Comparison of ENCODE assay signal across 9 mouse cellular contexts in the genomic region with DNA sequence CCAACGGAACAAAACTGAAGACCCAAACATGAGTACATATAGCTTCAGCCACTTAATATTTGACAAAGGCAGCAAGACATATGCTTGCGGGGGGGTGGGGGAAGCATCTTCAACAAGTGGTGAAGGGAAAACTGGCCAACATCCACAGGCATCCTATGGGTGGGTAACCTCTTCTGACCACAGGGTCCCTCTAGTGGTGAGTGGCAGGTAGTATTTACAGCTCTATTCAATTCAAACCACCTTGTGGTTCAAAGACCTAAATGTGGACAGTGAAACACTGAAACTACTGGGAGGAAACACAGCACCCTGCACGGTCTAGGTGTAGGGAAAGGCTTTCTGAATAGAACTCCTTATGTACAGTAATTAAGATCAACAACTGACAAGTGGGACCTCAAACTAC. TPM values are rescaled to one million over a fixed set of nuclear protein-coding genes. Genes with fewer than 3 reads are reported as not detected.
DNase-seq lines count a peak whose midpoint lies in the region; ATAC-seq and TF ChIP-seq lines count a peak whose summit lies in the region.
"Had no signal": no experiment of that assay in that cellular context is flagged by ENCODE, and none has a peak within 500 bp of the region (broad histone marks: within the 10 kb centered on the region; RNA-seq: fewer than 3 reads in every experiment).

No protein-coding gene starts in this region.

- no peak overlapping the region for H3K4me2 ChIP-seq in heart, embryonic 12.5 days
- no peak overlapping the region for H3K4me2 ChIP-seq in heart, embryonic 11.5 days
- H3K4me2 ChIP-seq in forebrain, postnatal 0 days (ENCODE audit: low read depth): no peak overlapping the region
- no peak overlapping the region for H3K4me2 ChIP-seq in liver, embryonic 14.5 days (ENCODE audit: low read depth)

- peak; percentile 72 for TF ChIP-seq CTCF in forebrain, postnatal 0 days (IDR thresholded peaks at IDR 0.05; ENCODE audit: low read depth)
- peak; percentile 87 for TF ChIP-seq CTCF in liver, embryonic 14.5 days (IDR thresholded peaks at IDR 0.05; ENCODE audit: low read depth)
- peak; percentile 78; the same call in 1 of the 2 replicates for TF ChIP-seq CTCF in small intestine, adult 2 months (IDR thresholded peaks at IDR 0.05; ENCODE audit: extremely low read depth, insufficient read length, insufficient replicate concordance, low read depth, low read length)

- H3K9ac ChIP-seq in heart, embryonic 12.5 days: no peak overlapping the region
- H3K9ac ChIP-seq in heart, embryonic 11.5 days (ENCODE audit: low read depth, low read length): no peak overlapping the region
- H3K9ac ChIP-seq in forebrain, postnatal 0 days: no peak overlapping the region
- H3K9ac ChIP-seq in liver, embryonic 14.5 days (replicated peaks): no peak overlapping the region

- DNase-seq in CD4-positive helper T cell, adult 2 months (ENCODE audit: low read depth, low spot score): peak; percentile 73
- peak; percentile 87 for DNase-seq in ZHBTc4 (ENCODE audit: low read depth, low spot score)
- DNase-seq in forebrain, postnatal 0 days: peak; percentile 35
- DNase-seq in liver, embryonic 14.5 days (ENCODE audit: low read depth in 3 of 3, low spot score in 3 of 3): peak; percentile 42 to 61 (median 56)
- DNase-seq in left cerebral cortex, adult 9 months (ENCODE audit: low spot score in 2 of 2): no peak

- no peak overlapping the region for H3K4me3 ChIP-seq in heart, embryonic 12.5 days
- H3K4me3 ChIP-seq in heart, embryonic 11.5 days (ENCODE audit: low read depth, low read length): no peak overlapping the region
- H3K4me3 ChIP-seq in forebrain, postnatal 0 days (ENCODE audit: low read depth, low read length): no peak overlapping the region
- no peak overlapping the region for H3K4me3 ChIP-seq in liver, embryonic 14.5 days (ENCODE audit: insufficient read depth in 1 of 2, low read depth in 2 of 2, low read length in 2 of 2)
- H3K4me3 ChIP-seq in small intestine, adult 2 months (ENCODE audit: low read depth, low read length): no peak overlapping the region

- H3K9me3 ChIP-seq in heart, embryonic 12.5 days (replicated peaks): no peaks in the 10 kb centered on the region
- H3K9me3 ChIP-seq in heart, embryonic 11.5 days (replicated peaks; ENCODE audit: control insufficient read depth, low read length): no peaks in the 10 kb centered on the region
- no peaks in the 10 kb centered on the region for H3K9me3 ChIP-seq in forebrain, postnatal 0 days (ENCODE audit: low read length)
- H3K9me3 ChIP-seq in liver, embryonic 14.5 days (ENCODE audit: control insufficient read depth, low read length): no peaks in the 10 kb centered on the region
- H3K9me3 ChIP-seq: megakaryocyte, embryonic 14.5 days had no signal

- H3K36me3 ChIP-seq in heart, embryonic 12.5 days: peaks cover 12% of the 10 kb centered on the region
- peaks cover 5% of the 10 kb centered on the region for H3K36me3 ChIP-seq in heart, embryonic 11.5 days (ENCODE audit: control insufficient read depth, insufficient read depth, low read length)
- peaks cover 12% of the 10 kb centered on the region for H3K36me3 ChIP-seq in forebrain, postnatal 0 days (ENCODE audit: insufficient read depth)
- H3K36me3 ChIP-seq in liver, embryonic 14.5 days (replicated peaks; ENCODE audit: control insufficient read depth, insufficient read depth, low read depth): peaks cover under 1% of the 10 kb centered on the region; the same call in 1 of the 2 replicates
- peaks cover 5% of the 10 kb centered on the region for H3K36me3 ChIP-seq in small intestine, adult 2 months (ENCODE audit: control insufficient read depth, insufficient read depth, low read length)

- no peak for ATAC-seq in heart, embryonic 12.5 days (ENCODE audit: insufficient number of reproducible peaks, low FRiP score)
- no peak; the same call in 1 of the 2 replicates for ATAC-seq in heart, embryonic 11.5 days (replicated peaks; ENCODE audit: insufficient number of reproducible peaks, low FRiP score, low TSS enrichment)
- ATAC-seq in forebrain, postnatal 0 days: peak; percentile 40; the same call in 1 of the 2 replicates
- no peak for ATAC-seq in liver, embryonic 14.5 days (ENCODE audit: insufficient read depth)

- H3K27me3 ChIP-seq in heart, embryonic 12.5 days (replicated peaks): no peaks in the 10 kb centered on the region
- H3K27me3 ChIP-seq in heart, embryonic 11.5 days (ENCODE audit: control insufficient read depth, insufficient read depth, low read length): no peaks in the 10 kb centered on the region
- H3K27me3 ChIP-seq in forebrain, postnatal 0 days (ENCODE audit: insufficient read depth, low read length): no peaks in the 10 kb centered on the region
- H3K27me3 ChIP-seq in liver, embryonic 14.5 days (ENCODE audit: control insufficient read depth, insufficient read depth, low read length): no peaks in the 10 kb centered on the region
- H3K27me3 ChIP-seq in small intestine, adult 2 months (ENCODE audit: control insufficient read depth, insufficient read depth, low read length): no peaks in the 10 kb centered on the region
- H3K27me3 ChIP-seq: megakaryocyte, embryonic 14.5 days had no signal

- TF ChIP-seq POLR2A in small intestine, adult 2 months (IDR thresholded peaks at IDR 0.05; ENCODE audit: low read depth, low read length): no peak

- H3K27ac ChIP-seq in heart, embryonic 12.5 days (ENCODE audit: poor library complexity, severe bottlenecking): peak overlapping the region; percentile 77; the same call in 1 of the 2 replicates
- no peak overlapping the region for H3K27ac ChIP-seq in heart, embryonic 11.5 days (ENCODE audit: low read depth, low read length)
- no peak overlapping the region for H3K27ac ChIP-seq in forebrain, postnatal 0 days (ENCODE audit: low read depth, low read length)
- H3K27ac ChIP-seq in liver, embryonic 14.5 days: no peak overlapping the region
- no peak overlapping the region for H3K27ac ChIP-seq in small intestine, adult 2 months (ENCODE audit: insufficient read depth, low read depth, low read length)

- no peak for TF ChIP-seq EP300 in liver, embryonic 14.5 days (IDR thresholded peaks at IDR 0.05; ENCODE audit: low read depth)

- H3K4me1 ChIP-seq in heart, embryonic 12.5 days (replicated peaks): peaks cover 26% of the 10 kb centered on the region
- H3K4me1 ChIP-seq in heart, embryonic 11.5 days (ENCODE audit: control insufficient read depth, insufficient read depth, low read length): peaks cover 21% of the 10 kb centered on the region
- H3K4me1 ChIP-seq in forebrain, postnatal 0 days (ENCODE audit: insufficient read depth): no peaks in the 10 kb centered on the region
- H3K4me1 ChIP-seq in liver, embryonic 14.5 days (replicated peaks; ENCODE audit: control insufficient read depth in 2 of 2, insufficient read depth in 2 of 2, low read length in 1 of 2): peaks cover 17 to 25% of the 10 kb centered on the region in 2 experiments
- no peaks in the 10 kb centered on the region for H3K4me1 ChIP-seq in small intestine, adult 2 months (ENCODE audit: control insufficient read depth, insufficient read depth, insufficient read length, low read length)

- WGBS in heart, embryonic 12.5 days: 38% methylated on average over 3 of the region's 3 CpGs
- WGBS in heart, embryonic 11.5 days (ENCODE audit: insufficient replicate concordance): 39% methylated on average over 3 of the region's 3 CpGs
- 37% methylated on average over 3 of the region's 3 CpGs for WGBS in forebrain, postnatal 0 days
- WGBS in liver, embryonic 14.5 days (ENCODE audit: insufficient replicate concordance): 32% methylated on average over 3 of the region's 3 CpGs
- 37% methylated on average over 3 of the region's 3 CpGs for WGBS in small intestine, adult 2 months

RNA-seq across cellular contexts. Expression of gene Psmd4, which starts 11.3 kb away (rescaled TPM):
- polyA plus RNA-seq in heart, embryonic 12.5 days (2016; fragmentation: Nextera tagmentation; extraction: Ambion mirVana): 199 and 214 TPM in 2 replicates
- 231 and 247 TPM in 2 replicates for polyA plus RNA-seq in heart, embryonic 11.5 days (2014; fragmentation: Nextera tagmentation; extraction: Ambion mirVana)
- total RNA-seq in forebrain, postnatal 0 days (2014; rRNA removed): 203 and 255 TPM in 2 replicates
- polyA plus RNA-seq in forebrain, postnatal 0 days (2015; fragmentation: Nextera tagmentation; extraction: Ambion mirVana): 278 and 279 TPM in 2 replicates
- 114 and 150 TPM in 2 replicates for polyA plus RNA-seq in liver, embryonic 14.5 days (2012; rRNA removed)
- 153 and 161 TPM in 2 replicates for polyA plus RNA-seq in liver, embryonic 14.5 days (2014; fragmentation: Nextera tagmentation; extraction: Ambion mirVana)
- polyA plus RNA-seq in small intestine, adult 2 months (2012; rRNA removed): 81.7 and 131 TPM in 2 replicates

RNA-seq across cellular contexts. Expression of gene Zfp687, which starts 38.5 kb away (rescaled TPM):
- 23.2 and 25.6 TPM in 2 replicates for polyA plus RNA-seq in heart, embryonic 12.5 days (2016; fragmentation: Nextera tagmentation; extraction: Ambion mirVana)
- polyA plus RNA-seq in heart, embryonic 11.5 days (2014; fragmentation: Nextera tagmentation; extraction: Ambion mirVana): 16.2 and 19.6 TPM in 2 replicates
- total RNA-seq in forebrain, postnatal 0 days (2014; rRNA removed): 20.3 and 23.1 TPM in 2 replicates
- polyA plus RNA-seq in forebrain, postnatal 0 days (2015; fragmentation: Nextera tagmentation; extraction: Ambion mirVana): 9.8 and 13.1 TPM in 2 replicates
- polyA plus RNA-seq in liver, embryonic 14.5 days (2012; rRNA removed): 5.8 and 6.6 TPM in 2 replicates
- polyA plus RNA-seq in liver, embryonic 14.5 days (2014; fragmentation: Nextera tagmentation; extraction: Ambion mirVana): 4.4 and 5.9 TPM in 2 replicates
- 9.1 and 17.1 TPM in 2 replicates for polyA plus RNA-seq in small intestine, adult 2 months (2012; rRNA removed)

RNA-seq across cellular contexts. Expression of gene Pip5k1a, which starts 53.0 kb away (rescaled TPM):
- polyA plus RNA-seq in heart, embryonic 12.5 days (2016; fragmentation: Nextera tagmentation; extraction: Ambion mirVana): 18.2 and 18.5 TPM in 2 replicates
- 11.8 and 14.0 TPM in 2 replicates for polyA plus RNA-seq in heart, embryonic 11.5 days (2014; fragmentation: Nextera tagmentation; extraction: Ambion mirVana)
- total RNA-seq in forebrain, postnatal 0 days (2014; rRNA removed): 19.5 and 22.6 TPM in 2 replicates
- polyA plus RNA-seq in forebrain, postnatal 0 days (2015; fragmentation: Nextera tagmentation; extraction: Ambion mirVana): 13.8 and 14.5 TPM in 2 replicates
- polyA plus RNA-seq in liver, embryonic 14.5 days (2012; rRNA removed): 7.9 and 9.4 TPM in 2 replicates
- polyA plus RNA-seq in liver, embryonic 14.5 days (2014; fragmentation: Nextera tagmentation; extraction: Ambion mirVana): 4.7 and 5.5 TPM in 2 replicates
- polyA plus RNA-seq in small intestine, adult 2 months (2012; rRNA removed): 6.7 and 14.9 TPM in 2 replicates

RNA-seq across cellular contexts. Expression of gene Vps72, which starts 57.1 kb away (rescaled TPM):
- 96.7 and 103 TPM in 2 replicates for polyA plus RNA-seq in heart, embryonic 12.5 days (2016; fragmentation: Nextera tagmentation; extraction: Ambion mirVana)
- polyA plus RNA-seq in heart, embryonic 11.5 days (2014; fragmentation: Nextera tagmentation; extraction: Ambion mirVana): 108 and 113 TPM in 2 replicates
- total RNA-seq in forebrain, postnatal 0 days (2014; rRNA removed): 88.6 and 92.8 TPM in 2 replicates
- 164 and 191 TPM in 2 replicates for polyA plus RNA-seq in forebrain, postnatal 0 days (2015; fragmentation: Nextera tagmentation; extraction: Ambion mirVana)
- 19.7 and 23.4 TPM in 2 replicates for polyA plus RNA-seq in liver, embryonic 14.5 days (2012; rRNA removed)
- polyA plus RNA-seq in liver, embryonic 14.5 days (2014; fragmentation: Nextera tagmentation; extraction: Ambion mirVana): 29.6 and 31.4 TPM in 2 replicates
- polyA plus RNA-seq in small intestine, adult 2 months (2012; rRNA removed): 27.4 and 63.8 TPM in 2 replicates

Comparison
In these comparisons a context has a peak if more than half of its experiments do, and no peak if none do; other contexts are left out.
1. DNase-seq: peak in CD4-positive helper T cell, adult 2 months (single experiment), ZHBTc4 (single experiment), forebrain, postnatal 0 days (single experiment) and liver, embryonic 14.5 days (3 of 3); none in left cerebral cortex, adult 9 months (0 of 2).
2. Peak in every context shown above with its lines, with median percentiles within 50 percentile points of each other: CTCF ChIP-seq.